Mouse (Mus musculus) liver, embryonic 14.5 days (tissue): Measurements from ENCODE around the gene Zbtb4. TPM values are rescaled to one million over a fixed set of nuclear protein-coding genes. Genes with fewer than 3 reads are reported as not detected.

Source experiments
- ATAC-seq: fragments of 200-750 bp; cut with Nextera tagmentation; 2 replicates; pipeline ENCODE4 v1.8.0; 2017; ENCODE audit warnings: moderate number of reproducible peaks, mild to moderate bottlenecking, moderate library complexity; ENCODE audit not compliant: insufficient read depth
- DNase-seq, 3 experiments: peaks; one replicate each; pipeline ENCODE4 v3.0.0-alpha.2; 2012 to 2013; ENCODE audit warnings: low read depth in 3 of 3, low spot score in 3 of 3
- H3K27ac ChIP-seq: fragments of 300-500 bp; sonication (generic); 2 replicates; pipeline ENCODE4 v1.5.1; 2014; ENCODE audit warnings: moderate library complexity, mild to moderate bottlenecking, control low read depth, inconsistent platforms
- H3K27me3 ChIP-seq: fragments of 300-500 bp; sonication (generic); 2 replicates; pipeline ENCODE4 v1.6.1; 2014; ENCODE audit warnings: mild to moderate bottlenecking, low read length, moderate library complexity; ENCODE audit not compliant: control insufficient read depth, insufficient read depth
- H3K36me3 ChIP-seq: fragments of 300-500 bp; sonication (generic); replicated peaks from 2 replicates; pipeline ENCODE4 v1.6.1; 2014; ENCODE audit warnings: low read depth; ENCODE audit not compliant: control insufficient read depth, insufficient read depth
- H3K4me1 ChIP-seq, 2 experiments: fragments of 200-500 bp in 1 of 2; fragments of 300-500 bp in 1 of 2; sonication (generic) in 1 of 2; replicated peaks; 2 replicates each; pipeline ENCODE4 v1.6.1; 2012 to 2014; ENCODE audit warnings: antibody characterized with exemption in 1 of 2, inconsistent platforms in 1 of 2, low read length in 1 of 2; ENCODE audit not compliant: control insufficient read depth in 2 of 2, insufficient read depth in 2 of 2
- H3K4me2 ChIP-seq: fragments of 300-500 bp; sonication (generic); 2 replicates; pipeline ENCODE4 v1.6.1; 2014; ENCODE audit warnings: low read depth, mild to moderate bottlenecking, control low read depth, moderate library complexity
- H3K4me3 ChIP-seq, 2 experiments: fragments of 200-500 bp in 1 of 2; fragments of 300-500 bp in 1 of 2; sonication (generic) in 1 of 2; 2 replicates each; pipeline ENCODE4 v1.5.1; 2012 to 2014; ENCODE audit warnings: low read depth in 2 of 2, low read length in 2 of 2, mild to moderate bottlenecking in 2 of 2, control low read depth in 1 of 2, inconsistent platforms in 1 of 2, moderate library complexity in 1 of 2; ENCODE audit not compliant: insufficient read depth in 1 of 2
- H3K9ac ChIP-seq: fragments of 300-500 bp; sonication (generic); replicated peaks from 2 replicates; pipeline ENCODE4 v1.6.1; 2014; ENCODE audit warnings: mild to moderate bottlenecking, control low read depth, moderate library complexity
- H3K9me3 ChIP-seq: fragments of 300-500 bp; sonication (generic); 2 replicates; pipeline ENCODE4 v1.6.1; 2016; ENCODE audit warnings: low read length, mixed read lengths; ENCODE audit not compliant: control insufficient read depth
- CTCF ChIP-seq: IDR thresholded peaks from 2 replicates; pipeline ENCODE4 v1.5.1; 2016; ENCODE audit warnings: antibody characterized with exemption, low read depth, control low read depth
- EP300 ChIP-seq: IDR thresholded peaks from 2 replicates; pipeline ENCODE4 v1.6.1; 2016; ENCODE audit warnings: antibody characterized with exemption, low read depth
- WGBS: fragments of 180-500 bp; shearing (Covaris S2); extraction: QIAGEN DNeasy Blood & Tissue Kit; methylation state at CpG from one replicate; pipeline ENCODE4 v1.1.7; 2014; ENCODE audit not compliant: insufficient replicate concordance; 5-methylcytosine and 5-hydroxymethylcytosine counted together
- polyA plus RNA-seq, 2 experiments: library from polyadenylated mRNA; depleted of rRNA in 1 of 2; stranded (reverse) in 1 of 2; unstranded in 1 of 2; fragments of >200 nt; fragmentation: Nextera tagmentation in 1 of 2; extraction: Ambion mirVana in 1 of 2; gene quantifications; 2 replicates each; pipeline versions ENCODE4 v1.2.1 to v1.2.3; 2012 to 2014

Zbtb4 gene
- polyA plus RNA-seq, 2 experiments: 0.58 to 1.5 TPM

DNA sequence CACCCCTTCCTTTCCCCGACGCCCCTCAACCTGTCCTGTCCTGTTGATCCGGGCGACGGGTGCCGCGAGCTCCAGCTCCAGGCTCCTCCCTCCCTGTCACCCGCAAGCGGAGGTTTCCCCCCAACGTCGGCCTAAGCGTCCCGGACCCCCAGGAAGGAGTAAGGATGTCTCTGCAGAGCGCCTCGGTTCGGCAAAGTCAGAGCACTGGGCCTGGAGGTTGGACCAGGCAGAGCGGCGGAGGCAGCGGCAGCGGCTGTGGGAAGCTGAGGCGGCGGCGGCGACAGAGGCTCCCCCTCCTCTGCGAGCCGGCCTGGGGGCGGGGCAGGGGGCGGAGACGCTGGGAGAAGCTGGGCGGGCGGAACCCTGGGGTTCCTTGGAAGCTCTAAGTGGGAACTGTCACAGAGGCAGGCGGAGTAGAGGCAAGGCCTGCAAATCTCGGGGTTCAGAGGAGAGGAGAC lies 37.0 kb downstream of the Zbtb4 start:
- Histone ChIP-seq H3K4me1 (peaks cover 0 to 2% of the 10 kb centered on the region in 2 experiments; a peak in 2 of 4 replicates), H3K27me3 (peaks cover 88% of the 10 kb centered on the region), H3K36me3 (no peaks in the 10 kb centered on the region), H3K9me3 (no peaks in the 10 kb centered on the region), H3K4me3 (peak overlapping the region; percentile 28 to 50), H3K27ac (no peak overlapping the region), H3K4me2 (peak overlapping the region; percentile 65), H3K9ac (no peak overlapping the region)
- TF ChIP-seq CTCF (no peak), EP300 (no peak)
- no peak for ATAC-seq
- no peak for DNase-seq
- WGBS: under 1% methylated on average over 33 of the region's 33 CpGs

DNA sequence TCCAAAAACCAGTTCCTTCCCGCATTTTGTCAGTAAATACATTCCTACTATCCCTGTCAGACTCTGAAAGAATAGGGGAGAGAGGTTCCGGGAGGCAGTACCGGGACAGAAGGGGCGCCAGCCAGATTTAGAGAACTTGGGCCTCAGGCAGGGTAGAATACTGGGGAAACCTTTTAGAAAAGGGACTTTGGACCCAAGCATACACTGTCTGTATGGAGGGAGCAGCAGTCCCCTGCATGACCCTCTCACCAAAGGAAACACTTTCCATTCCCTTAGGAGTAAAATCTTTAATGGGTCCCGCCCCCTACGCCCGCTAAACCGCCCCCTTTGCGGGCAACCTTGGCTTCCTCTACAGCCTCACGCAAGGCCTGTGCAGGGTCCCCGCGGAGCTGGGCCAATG lies 37.6 kb downstream of the Zbtb4 start:
- H3K36me3 ChIP-seq: no peaks in the 10 kb centered on the region
- peaks cover 0 to 2% of the 10 kb centered on the region in 2 experiments; a peak in 2 of 4 replicates for H3K4me1 ChIP-seq
- TF ChIP-seq CTCF: no peak
- no peak for TF ChIP-seq EP300
- peaks cover 81% of the 10 kb centered on the region for H3K27me3 ChIP-seq
- peak overlapping the region; percentile 4 to 50; a peak in 2 of 4 replicates for H3K4me3 ChIP-seq
- 4% methylated on average over 12 of the region's 12 CpGs for WGBS
- DNase-seq (no peak), ATAC-seq (peak; percentile 41)
- H3K4me2 ChIP-seq: peak overlapping the region; percentile 65
- no peak overlapping the region for H3K9ac ChIP-seq
- H3K9me3 ChIP-seq: no peaks in the 10 kb centered on the region
- no peak overlapping the region for H3K27ac ChIP-seq

DNA sequence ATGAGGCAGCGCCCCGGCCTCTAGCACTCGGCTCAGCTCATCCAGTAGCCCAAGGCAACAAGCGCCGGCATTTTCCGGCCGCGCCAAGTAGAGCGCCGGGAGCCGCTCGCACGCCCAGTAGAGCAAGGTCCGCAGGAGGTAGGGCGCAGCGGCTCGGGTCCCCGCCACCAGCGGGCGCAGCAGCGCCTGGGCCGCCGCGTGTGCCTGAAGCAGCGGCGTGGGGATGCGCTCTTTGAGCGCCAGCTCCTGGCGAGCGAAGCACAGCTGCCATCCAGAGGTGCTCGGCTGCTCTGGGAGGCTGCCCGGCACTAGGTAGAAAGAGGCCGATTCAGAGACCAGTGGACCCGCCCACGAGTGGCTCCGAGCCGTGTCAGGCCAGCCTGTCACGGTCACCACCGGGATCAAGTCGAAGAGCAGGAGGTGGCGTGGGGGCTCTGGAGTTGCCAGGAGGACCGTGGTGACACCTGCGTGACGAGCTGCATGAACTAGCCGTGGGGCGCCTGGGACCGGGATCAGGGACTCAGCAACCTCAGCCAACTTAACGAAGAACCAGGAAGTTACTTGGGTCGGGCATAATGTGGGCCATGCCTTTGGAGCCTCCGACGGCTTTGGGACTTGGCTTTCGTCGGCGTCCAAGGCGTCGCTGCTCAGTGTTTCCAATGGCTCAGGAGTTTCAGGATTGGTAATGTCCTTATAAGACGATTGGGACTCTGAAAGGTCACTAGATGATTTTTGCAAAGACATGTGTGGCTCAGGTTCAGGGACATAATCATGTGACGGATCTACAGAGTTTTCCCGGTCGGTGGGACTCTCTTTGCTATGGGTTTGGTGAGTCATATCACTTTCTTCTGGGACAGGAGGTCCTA lies 38.3 kb downstream of the Zbtb4 start:
- WGBS: 1% methylated on average over 60 of the region's 60 CpGs
- Histone ChIP-seq H3K4me1 (peaks cover 0 to 2% of the 10 kb centered on the region in 2 experiments; a peak in 2 of 4 replicates), H3K9me3 (no peaks in the 10 kb centered on the region), H3K27me3 (peaks cover 77% of the 10 kb centered on the region), H3K9ac (no peak overlapping the region), H3K4me3 (peak overlapping the region; percentile 6 to 50; a peak in 3 of 4 replicates), H3K36me3 (no peaks in the 10 kb centered on the region), H3K27ac (no peak overlapping the region), H3K4me2 (peak overlapping the region; percentile 65)
- DNase-seq (peak; percentile 22 to 32 (median 26)), ATAC-seq (peak; percentile 75)
- peak; percentile 59 for TF ChIP-seq CTCF
- TF ChIP-seq EP300: no peak

DNA sequence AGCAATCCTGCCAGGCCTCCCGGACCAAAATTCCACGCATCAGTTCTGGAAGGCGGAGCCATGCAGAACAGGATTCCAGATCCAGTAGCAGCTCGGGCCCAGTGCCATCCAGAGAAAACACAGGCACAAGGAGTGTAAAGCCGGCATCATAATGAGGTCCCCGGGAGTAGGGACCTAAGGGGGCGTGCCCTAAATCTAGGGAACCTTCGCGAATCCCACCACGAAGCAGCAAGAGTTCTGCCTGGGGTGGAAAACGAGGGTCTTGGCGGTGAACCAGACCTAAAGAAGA lies 38.9 kb downstream of the Zbtb4 start:
- Histone ChIP-seq H3K4me1 (no peaks in the 10 kb centered on the region; a peak in 2 of 4 replicates), H3K4me3 (no peak overlapping the region), H3K4me2 (peak overlapping the region; percentile 65), H3K27ac (no peak overlapping the region), H3K9me3 (no peaks in the 10 kb centered on the region), H3K36me3 (no peaks in the 10 kb centered on the region), H3K9ac (no peak overlapping the region), H3K27me3 (peaks cover 71% of the 10 kb centered on the region)
- DNase-seq (no peak), ATAC-seq (no peak)
- TF ChIP-seq CTCF (no peak), EP300 (no peak)
- WGBS: 20% methylated on average over 12 of the region's 12 CpGs
